Mouse (Mus musculus) hindbrain, postnatal 0 days (tissue): ENCODE results near the gene Wfdc6b. TPM values are rescaled to one million over a fixed set of nuclear protein-coding genes. Genes with fewer than 3 reads are reported as not detected.

Experiments used
- ATAC-seq: fragments of 200-750 bp; cut with Nextera tagmentation; 2 replicates; pipeline ENCODE4 v1.8.0; 2017; ENCODE audit warnings: mild to moderate bottlenecking, moderate TSS enrichment, moderate library complexity
- DNase-seq: peaks from one replicate; pipeline ENCODE4 v3.0.0-alpha.2; 2015; ENCODE audit warnings: low spot score
- H3K27ac ChIP-seq: fragments of 300-500 bp; sonication (generic); 2 replicates; pipeline ENCODE4 v1.5.1; 2014; ENCODE audit warnings: mild to moderate bottlenecking
- H3K27me3 ChIP-seq: fragments of 300-500 bp; sonication (generic); 2 replicates; pipeline ENCODE4 v1.6.1; 2014; ENCODE audit warnings: low read length, mixed read lengths; ENCODE audit not compliant: insufficient read depth
- H3K36me3 ChIP-seq: fragments of 300-500 bp; sonication (generic); 2 replicates; pipeline ENCODE4 v1.6.1; 2014; ENCODE audit warnings: low read length, mixed read lengths; ENCODE audit not compliant: insufficient read depth
- H3K4me1 ChIP-seq: fragments of 300-500 bp; sonication (generic); 2 replicates; pipeline ENCODE4 v1.6.1; 2014; ENCODE audit warnings: antibody characterized with exemption, low read length, mixed read lengths; ENCODE audit not compliant: insufficient read depth
- H3K4me2 ChIP-seq: fragments of 300-500 bp; sonication (generic); 2 replicates; pipeline ENCODE4 v1.6.1; 2014; ENCODE audit warnings: low read depth, mild to moderate bottlenecking, low read length, moderate library complexity, mixed read lengths
- H3K4me3 ChIP-seq: fragments of 300-500 bp; sonication (generic); 2 replicates; pipeline ENCODE4 v1.5.1; 2014; ENCODE audit warnings: low read length
- H3K9ac ChIP-seq: fragments of 300-500 bp; sonication (generic); replicated peaks from 2 replicates; pipeline ENCODE4 v1.6.1; 2014; ENCODE audit warnings: mild to moderate bottlenecking, low read length, moderate library complexity, mixed read lengths
- H3K9me3 ChIP-seq: fragments of 300-500 bp; sonication (generic); 2 replicates; pipeline ENCODE4 v1.6.1; 2016; ENCODE audit warnings: low read length, mixed read lengths
- CTCF ChIP-seq: IDR thresholded peaks from 2 replicates; pipeline ENCODE4 v1.5.1; 2016; ENCODE audit warnings: antibody characterized with exemption, control low read depth, low read depth
- WGBS: fragments of 180-500 bp; shearing (Covaris S2); extraction: QIAGEN DNeasy Blood & Tissue Kit; methylation state at CpG from one replicate; pipeline ENCODE4 v1.1.7; 2014; 5-methylcytosine and 5-hydroxymethylcytosine counted together
- polyA plus RNA-seq: library from polyadenylated mRNA; unstranded; fragments of >200 nt; fragmentation: Nextera tagmentation; extraction: Ambion mirVana; gene quantifications from 2 replicates; pipeline ENCODE4 v1.2.1, GENCODE M21; 2015
- total RNA-seq: library from RNA; depleted of rRNA; stranded (reverse); fragments of >200 nt; gene quantifications from 2 replicates; pipeline ENCODE4 v1.2.3, GENCODE M21; 2014; rRNA removed

Gene Wfdc6b
- total and polyA plus RNA-seq, 2 experiments from 2014 or later = not detected

- TF ChIP-seq CTCF = no peak
- H3K9me3 ChIP-seq = no peaks in the 10 kb centered on the region
- no peak overlapping the region for H3K4me2 ChIP-seq
- no peaks in the 10 kb centered on the region for H3K4me1 ChIP-seq
- WGBS = 88% methylated on average over 7 of the region's 7 CpGs
- ATAC-seq (no peak), DNase-seq (no peak)
- H3K27ac ChIP-seq = no peak overlapping the region
- no peak overlapping the region for H3K9ac ChIP-seq
- no peaks in the 10 kb centered on the region for H3K27me3 ChIP-seq
- H3K4me3 ChIP-seq = no peak overlapping the region
- no peaks in the 10 kb centered on the region for H3K36me3 ChIP-seq
These were observed 51.5 kb downstream of the Wfdc6b start for GRCm38 (mm10) chr2:164664851-164665250.

Other genes starting within 250 kb of the Wfdc6b start
Only the 30 nearest of the 33 such genes appear.
- 0.22 TPM in 1 of 2 replicates, not detected in the other for gene Rbpjl, start 210.4 kb upstream of the Wfdc6b start, total RNA-seq
- gene Rbpjl, start 210.4 kb upstream of the Wfdc6b start, polyA plus RNA-seq = 0.14 and 0.21 TPM in 2 replicates
- 4.9 and 8.2 TPM in 2 replicates for gene Matn4, start 208.4 kb upstream of the Wfdc6b start, total RNA-seq
- gene Matn4, start 208.4 kb upstream of the Wfdc6b start, polyA plus RNA-seq = 4.7 and 5.0 TPM in 2 replicates
- 31.1 and 34.1 TPM in 2 replicates for gene Sdc4, start 169.6 kb upstream of the Wfdc6b start, total RNA-seq
- gene Sdc4, start 169.6 kb upstream of the Wfdc6b start, polyA plus RNA-seq = 36.7 and 39.5 TPM in 2 replicates
- 165 and 315 TPM in 2 replicates for gene Sys1, start 156.6 kb upstream of the Wfdc6b start, total RNA-seq
- gene Sys1, start 156.6 kb upstream of the Wfdc6b start, polyA plus RNA-seq = 108 and 113 TPM in 2 replicates
- gene Gm20458, start 152.6 kb upstream of the Wfdc6b start, total RNA-seq = 34.4 and 36.9 TPM in 2 replicates
- 9.6 and 10.8 TPM in 2 replicates for gene Gm20458, start 152.6 kb upstream of the Wfdc6b start, polyA plus RNA-seq
- gene Trp53tg5, start 139.8 kb upstream of the Wfdc6b start, total RNA-seq = not detected in 2 replicates
- gene Trp53tg5, start 139.8 kb upstream of the Wfdc6b start, polyA plus RNA-seq = not detected in 2 replicates
- gene Dbndd2, start 127.4 kb upstream of the Wfdc6b start, total RNA-seq = 29.5 and 30.9 TPM in 2 replicates
- gene Dbndd2, start 127.4 kb upstream of the Wfdc6b start, polyA plus RNA-seq = 37.2 and 38.0 TPM in 2 replicates
- gene Pigt, start 116.0 kb upstream of the Wfdc6b start, total RNA-seq = 118 and 134 TPM in 2 replicates
- gene Pigt, start 116.0 kb upstream of the Wfdc6b start, polyA plus RNA-seq = 102 and 116 TPM in 2 replicates
- 1.5 and 2.7 TPM in 2 replicates for gene Wfdc2, start 51.1 kb upstream of the Wfdc6b start, total RNA-seq
- gene Wfdc2, start 51.1 kb upstream of the Wfdc6b start, polyA plus RNA-seq = 3.1 and 4.5 TPM in 2 replicates
- gene Spint3, start 40.1 kb upstream of the Wfdc6b start, total RNA-seq = not detected in 2 replicates
- not detected in 2 replicates for gene Spint3, start 40.1 kb upstream of the Wfdc6b start, polyA plus RNA-seq
- gene Wfdc6a, start 28.1 kb upstream of the Wfdc6b start, total RNA-seq = 0.31 TPM in 1 of 2 replicates, not detected in the other
- gene Wfdc6a, start 28.1 kb upstream of the Wfdc6b start, polyA plus RNA-seq = 0.19 and 0.77 TPM in 2 replicates
- gene Eppin, start 19.9 kb upstream of the Wfdc6b start, total RNA-seq = not detected in 2 replicates
- not detected in 2 replicates for gene Eppin, start 19.9 kb upstream of the Wfdc6b start, polyA plus RNA-seq
- gene Wfdc8, start 104 bp downstream of the Wfdc6b start, total RNA-seq = not detected in 2 replicates
- gene Wfdc8, start 104 bp downstream of the Wfdc6b start, polyA plus RNA-seq = not detected in 2 replicates
- gene Wfdc16, start 25.3 kb downstream of the Wfdc6b start, total RNA-seq = not detected in 2 replicates
- gene Wfdc16, start 25.3 kb downstream of the Wfdc6b start, polyA plus RNA-seq = not detected in 2 replicates
- gene Wfdc10, start 42.5 kb downstream of the Wfdc6b start, total RNA-seq = not detected in 2 replicates
- 0.60 TPM in 1 of 2 replicates, not detected in the other for gene Wfdc10, start 42.5 kb downstream of the Wfdc6b start, polyA plus RNA-seq
- gene Wfdc9, start 43.1 kb downstream of the Wfdc6b start, total RNA-seq = not detected in 2 replicates
- gene Wfdc9, start 43.1 kb downstream of the Wfdc6b start, polyA plus RNA-seq = not detected in 2 replicates
- gene Wfdc11, start 60.6 kb downstream of the Wfdc6b start, total RNA-seq = not detected in 2 replicates
- not detected in 2 replicates for gene Wfdc11, start 60.6 kb downstream of the Wfdc6b start, polyA plus RNA-seq
- gene Wfdc13, start 71.6 kb downstream of the Wfdc6b start, total RNA-seq = not detected in 2 replicates
- not detected in 2 replicates for gene Wfdc13, start 71.6 kb downstream of the Wfdc6b start, polyA plus RNA-seq
- not detected in 2 replicates for gene Spint4, start 85.0 kb downstream of the Wfdc6b start, total RNA-seq
- gene Spint4, start 85.0 kb downstream of the Wfdc6b start, polyA plus RNA-seq = not detected in 2 replicates
- gene Spint5, start 101.8 kb downstream of the Wfdc6b start, total RNA-seq = not detected in 2 replicates
- gene Spint5, start 101.8 kb downstream of the Wfdc6b start, polyA plus RNA-seq = not detected in 2 replicates
- gene Wfdc3, start 132.4 kb downstream of the Wfdc6b start, total RNA-seq = 1.3 TPM in 2 replicates
- gene Wfdc3, start 132.4 kb downstream of the Wfdc6b start, polyA plus RNA-seq = 0.73 and 0.76 TPM in 2 replicates
- gene Dnttip1, start 132.5 kb downstream of the Wfdc6b start, total RNA-seq = 17.1 and 24.9 TPM in 2 replicates
- gene Dnttip1, start 132.5 kb downstream of the Wfdc6b start, polyA plus RNA-seq = 53.9 and 56.1 TPM in 2 replicates
- gene Ube2c, start 156.4 kb downstream of the Wfdc6b start, total RNA-seq = 61.5 and 70.6 TPM in 2 replicates
- 61.2 and 69.4 TPM in 2 replicates for gene Ube2c, start 156.4 kb downstream of the Wfdc6b start, polyA plus RNA-seq
- 12.2 TPM in 1 of 2 replicates, not detected in the other for gene Tnnc2, start 166.4 kb downstream of the Wfdc6b start, total RNA-seq
- 0.30 TPM in 1 of 2 replicates, not detected in the other for gene Tnnc2, start 166.4 kb downstream of the Wfdc6b start, polyA plus RNA-seq
- 102 and 106 TPM in 2 replicates for gene Snx21, start 172.3 kb downstream of the Wfdc6b start, total RNA-seq
- 44.7 and 47.6 TPM in 2 replicates for gene Snx21, start 172.3 kb downstream of the Wfdc6b start, polyA plus RNA-seq
- gene Acot8, start 191.4 kb downstream of the Wfdc6b start, total RNA-seq = 18.5 and 39.5 TPM in 2 replicates
- gene Acot8, start 191.4 kb downstream of the Wfdc6b start, polyA plus RNA-seq = 19.4 and 20.2 TPM in 2 replicates
- 6.4 and 8.3 TPM in 2 replicates for gene Zswim3, start 191.6 kb downstream of the Wfdc6b start, total RNA-seq
- 5.2 and 5.5 TPM in 2 replicates for gene Zswim3, start 191.6 kb downstream of the Wfdc6b start, polyA plus RNA-seq
- gene Zswim1, start 209.2 kb downstream of the Wfdc6b start, total RNA-seq = 23.9 and 24.6 TPM in 2 replicates
- 26.5 and 29.0 TPM in 2 replicates for gene Zswim1, start 209.2 kb downstream of the Wfdc6b start, polyA plus RNA-seq
- gene Spata25, start 215.0 kb downstream of the Wfdc6b start, total RNA-seq = not detected in 2 replicates
- not detected in 2 replicates for gene Spata25, start 215.0 kb downstream of the Wfdc6b start, polyA plus RNA-seq
- 135 and 147 TPM in 2 replicates for gene Ctsa, start 219.4 kb downstream of the Wfdc6b start, total RNA-seq
- gene Ctsa, start 219.4 kb downstream of the Wfdc6b start, polyA plus RNA-seq = 112 and 116 TPM in 2 replicates